Mouse (Mus musculus) gastrocnemius, postnatal 25 days (tissue): ENCODE measurements around the gene Pnrc1. TPM values are rescaled to one million over a fixed set of nuclear protein-coding genes. Genes with fewer than 3 reads are reported as not detected.
"Not testable (repeated sequence)": the region's sequence is repeated elsewhere in the genome, so short reads cannot be mapped to it uniquely, and the experiment has no call there.

ENCODE experiments used
- DNase-seq: peaks from one replicate; pipeline ENCODE4 v3.0.0; 2022
- long read RNA-seq, 2 experiments: library from polyadenylated mRNA; stranded (forward); transcript quantifications; one replicate each; pipeline ENCODE4 v2.0.0; 2021
- total RNA-seq, 2 experiments: library from RNA; stranded (reverse); gene quantifications; 1 replicate in 1 of 2; 2 replicates in 1 of 2; pipeline ENCODE4 v1.2.3; 2021

Pnrc1 gene
- total RNA-seq = 100 to 1,000 TPM; 132 to 145 TPM
- long read RNA-seq, experiment 1, transcript Pnrc1-201 (2 exons, 1,648 nt) = major isoform, 41 of 44 reads
- long read RNA-seq, experiment 1, partial matches to known transcripts = 0 of 44 reads
- long read RNA-seq, experiment 1, other reads (novel, unspliced or antisense) = 3 of 44 reads
- long read RNA-seq, experiment 2, transcript Pnrc1-201 (2 exons, 1,648 nt) = major isoform, 56 of 58 reads
- long read RNA-seq, experiment 2, partial matches to known transcripts = 2 of 58 reads
- long read RNA-seq, experiment 2, other reads (novel, unspliced or antisense) = 0 of 58 reads

DNA sequence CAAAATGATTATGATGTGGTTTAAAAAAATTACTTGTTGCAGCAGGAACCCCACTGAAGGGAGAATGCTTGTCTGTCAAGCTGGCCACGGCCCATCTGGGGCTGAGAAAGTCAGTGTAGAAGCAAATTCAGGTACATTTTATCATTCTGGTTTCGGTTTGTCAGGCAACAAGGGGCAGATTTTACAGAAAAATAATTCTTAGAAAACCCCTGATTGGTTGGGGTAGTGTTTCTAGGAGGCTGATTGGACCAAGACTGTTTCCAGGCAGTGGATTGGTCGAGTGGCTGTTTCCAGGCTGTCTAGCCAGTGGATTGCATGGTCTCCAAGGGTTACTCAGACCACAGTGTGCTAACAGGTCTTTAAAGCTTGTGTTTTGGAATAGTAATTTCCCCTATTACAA lies at the start of gene Pnrc1:
TSS of gene Pnrc1 (minus strand) at position 162 of the 400 bp plus-strand sequence.
- DNase-seq = peak; percentile 63

GRCm38 (mm10) chr4:33337999-33338398 lies 48.0 kb upstream of the Pnrc1 start:
- DNase-seq = no peak

DNA sequence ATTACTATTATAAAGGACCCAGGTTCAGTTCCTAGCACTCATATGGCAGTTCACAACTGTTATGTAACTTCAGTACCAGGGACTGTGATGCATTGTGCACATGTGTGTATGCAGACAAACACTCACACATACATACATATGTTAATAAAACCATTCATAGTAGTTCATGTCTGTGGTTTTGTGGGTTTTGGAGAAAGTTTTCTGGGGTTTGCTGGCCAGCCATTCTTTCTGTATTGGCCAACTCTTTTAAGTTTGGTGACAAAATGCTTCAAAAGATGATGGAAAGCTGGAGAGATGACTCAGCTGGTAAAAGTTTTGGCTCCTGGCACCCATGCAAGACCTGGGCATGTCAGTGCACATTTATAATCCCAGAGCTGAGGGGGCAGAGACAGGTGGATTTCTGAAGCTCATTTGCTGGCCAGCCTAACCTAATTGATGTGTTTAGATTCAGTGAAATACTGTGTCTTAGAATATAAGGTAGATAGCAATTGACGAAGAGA lies 43.0 kb upstream of the Pnrc1 start:
- no peak for DNase-seq

DNA sequence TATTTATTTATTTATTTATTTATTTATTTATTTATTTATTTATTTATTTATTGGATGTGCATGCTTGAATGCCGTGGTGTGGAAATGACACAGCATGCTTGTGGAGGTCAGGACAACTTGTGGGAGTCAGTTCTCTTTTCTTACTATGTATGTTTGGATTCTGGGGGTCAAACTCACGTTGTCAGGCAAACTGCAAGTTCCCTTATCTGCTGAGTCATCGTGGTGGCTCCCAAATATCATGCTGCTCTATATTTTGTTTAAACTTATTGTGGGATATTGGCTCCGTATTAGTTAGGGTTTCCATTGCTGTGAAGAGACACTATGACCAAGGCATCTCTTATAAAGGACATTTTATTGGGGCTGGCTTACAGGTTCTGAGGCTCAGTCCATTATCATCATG lies 41.2 kb upstream of the Pnrc1 start:
- DNase-seq = no peak

- DNase-seq = no peak
Observed at GRCm38 (mm10) chr4:33315840-33316239, 25.9 kb upstream of the Pnrc1 start.

- not testable (repeated sequence) for DNase-seq
Observed at GRCm38 (mm10) chr4:33314150-33314549, 24.2 kb upstream of the Pnrc1 start.

- DNase-seq = no peak
Observed at GRCm38 (mm10) chr4:33310840-33311437, 21.0 kb upstream of the Pnrc1 start.

DNA sequence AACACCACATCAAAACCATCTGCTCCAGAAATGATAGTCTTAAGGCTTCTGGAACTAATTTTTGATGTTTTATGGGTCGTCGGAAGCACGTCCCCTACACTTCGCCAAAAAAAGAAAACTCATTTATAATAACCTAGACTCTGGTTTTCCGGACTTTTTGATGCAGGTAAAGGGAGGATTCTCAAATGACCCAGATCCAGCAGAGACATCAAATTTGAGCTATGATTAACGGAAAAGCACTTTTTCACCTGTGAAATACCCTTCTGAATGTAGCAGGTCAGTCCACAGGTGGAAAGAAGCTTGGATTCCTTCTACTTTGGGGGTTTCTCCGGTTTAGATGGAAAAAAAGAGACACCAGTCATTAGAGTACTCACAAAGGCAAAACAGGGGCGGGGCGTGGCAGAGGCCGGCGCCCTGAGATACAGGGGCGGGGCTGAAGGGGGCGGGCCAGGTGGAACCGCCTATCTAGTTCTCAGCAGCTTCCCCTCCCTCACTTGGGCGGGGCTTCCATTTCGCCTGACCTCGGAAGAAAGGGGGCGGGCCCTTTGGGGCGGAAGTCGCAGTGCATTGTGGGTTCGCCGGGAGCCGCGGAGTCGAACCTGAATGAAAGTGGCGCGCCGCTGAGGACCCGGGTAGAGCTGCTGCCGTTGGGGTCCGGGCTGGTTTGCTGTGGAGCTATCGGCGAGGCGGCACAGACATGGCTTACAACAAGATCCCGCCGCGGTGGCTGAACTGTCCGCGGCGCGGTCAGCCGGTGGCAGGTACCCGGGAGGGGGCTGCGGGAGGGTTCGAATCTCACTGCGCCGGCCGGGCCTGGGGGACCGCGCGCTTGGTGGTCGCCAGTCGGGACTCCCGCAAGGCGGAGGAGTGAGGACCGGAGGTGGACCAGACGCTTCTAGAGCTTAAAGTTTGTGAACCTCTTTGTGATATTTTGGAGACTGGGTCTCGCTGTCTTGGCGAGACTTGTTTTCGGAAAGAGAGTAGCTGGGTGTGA lies 20.1 kb upstream of the Pnrc1 start, which contains the start of gene Rngtt:
TSS of gene Rngtt (plus strand) at position 548 of the 994 bp plus-strand sequence.
- DNase-seq = peak; percentile 96

GRCm38 (mm10) chr4:33307146-33307545 lies 17.2 kb upstream of the Pnrc1 start:
- no peak for DNase-seq

- no peak for DNase-seq
Observed at GRCm38 (mm10) chr4:33303057-33303456, 13.1 kb upstream of the Pnrc1 start.

GRCm38 (mm10) chr4:33300891-33301665 lies 11.1 kb upstream of the Pnrc1 start:
- not testable (repeated sequence) for DNase-seq

DNA sequence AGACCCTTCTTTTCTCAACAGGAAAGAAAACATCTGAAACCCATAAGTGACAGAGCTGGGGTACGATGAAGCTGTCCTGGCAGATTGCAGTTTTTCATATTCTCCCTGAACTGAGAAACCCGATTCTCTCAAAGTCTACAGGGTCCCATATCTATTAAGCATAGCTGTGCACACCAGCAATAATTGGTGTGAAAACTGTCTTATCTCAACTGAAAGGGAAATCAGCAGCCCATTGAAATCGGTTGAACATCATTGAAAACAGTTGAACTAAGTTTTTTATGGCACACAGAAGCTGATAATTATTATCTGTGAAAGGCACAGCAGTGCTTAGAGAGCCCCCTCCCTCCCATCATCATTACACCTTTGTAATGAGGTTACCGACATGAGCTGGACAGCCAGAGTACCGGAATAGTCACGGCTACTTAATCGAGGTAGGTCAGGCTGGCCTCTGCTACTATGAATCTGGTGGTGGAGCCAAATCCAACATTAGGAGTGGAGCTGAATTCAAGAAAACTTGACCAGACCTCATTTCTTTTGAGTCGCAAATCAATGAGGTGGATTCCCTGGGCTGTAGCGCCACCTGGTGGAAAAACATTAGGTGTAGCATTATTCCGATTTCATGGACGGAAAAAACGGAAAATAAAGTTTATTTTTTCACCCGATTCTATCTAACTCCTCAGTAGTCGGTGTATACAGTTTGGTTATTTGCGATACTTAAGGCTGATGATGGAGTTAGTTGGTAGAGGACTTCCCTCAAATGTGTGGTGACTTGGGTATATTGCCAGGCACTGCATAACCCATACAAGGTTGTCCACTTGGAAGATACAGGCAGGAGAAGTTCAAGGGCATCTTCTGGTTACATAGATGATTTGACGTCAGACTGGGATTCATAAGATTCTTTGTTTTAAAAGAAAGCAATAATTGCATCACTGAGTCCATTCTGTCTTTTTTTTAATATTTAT lies 2.7 kb upstream of the Pnrc1 start:
- DNase-seq = peak; percentile 24

DNA sequence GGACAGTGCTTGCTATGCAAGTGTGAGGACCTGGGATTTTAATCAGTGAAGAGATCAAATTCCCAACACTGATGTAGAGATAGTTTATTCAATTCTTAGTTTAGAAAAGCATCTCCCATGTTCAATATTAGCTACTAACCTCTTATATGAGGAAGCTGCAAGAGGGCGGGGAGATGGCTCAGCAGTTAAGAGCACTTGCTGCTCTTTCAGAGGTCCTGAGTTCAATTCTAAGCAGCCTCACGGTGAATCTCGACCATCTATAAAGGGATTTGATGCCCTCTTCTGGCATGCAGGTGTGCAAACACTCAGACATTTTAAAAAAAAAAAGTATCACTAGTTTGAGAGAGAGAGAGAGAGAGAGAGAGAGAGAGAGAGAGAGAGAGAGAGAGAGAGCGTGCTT lies 915 bp upstream of the Pnrc1 start:
- DNase-seq = no peak

- no peak for DNase-seq
Observed at GRCm38 (mm10) chr4:33289106-33289650, 785 bp downstream of the Pnrc1 start.

DNA sequence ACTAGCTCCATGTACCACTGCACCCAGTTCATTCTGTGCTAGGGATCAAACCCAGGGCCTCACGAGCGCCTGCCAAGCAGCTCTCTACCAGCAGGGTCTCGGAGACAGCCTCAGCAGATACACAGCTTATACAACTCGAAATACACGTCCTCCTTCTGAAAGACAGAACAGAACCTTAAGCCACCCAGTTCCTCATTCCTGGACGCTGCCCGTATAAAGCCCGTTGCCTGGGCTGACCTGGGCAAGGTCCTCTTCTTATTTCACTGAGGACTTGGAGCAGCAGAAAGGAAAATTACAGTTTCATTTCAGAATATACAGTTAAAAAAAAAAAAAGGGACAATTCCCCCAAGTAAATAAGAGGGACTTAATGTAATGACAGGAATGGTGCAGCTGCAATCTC lies 4.5 kb downstream of the Pnrc1 start:
- DNase-seq = no peak

DNA sequence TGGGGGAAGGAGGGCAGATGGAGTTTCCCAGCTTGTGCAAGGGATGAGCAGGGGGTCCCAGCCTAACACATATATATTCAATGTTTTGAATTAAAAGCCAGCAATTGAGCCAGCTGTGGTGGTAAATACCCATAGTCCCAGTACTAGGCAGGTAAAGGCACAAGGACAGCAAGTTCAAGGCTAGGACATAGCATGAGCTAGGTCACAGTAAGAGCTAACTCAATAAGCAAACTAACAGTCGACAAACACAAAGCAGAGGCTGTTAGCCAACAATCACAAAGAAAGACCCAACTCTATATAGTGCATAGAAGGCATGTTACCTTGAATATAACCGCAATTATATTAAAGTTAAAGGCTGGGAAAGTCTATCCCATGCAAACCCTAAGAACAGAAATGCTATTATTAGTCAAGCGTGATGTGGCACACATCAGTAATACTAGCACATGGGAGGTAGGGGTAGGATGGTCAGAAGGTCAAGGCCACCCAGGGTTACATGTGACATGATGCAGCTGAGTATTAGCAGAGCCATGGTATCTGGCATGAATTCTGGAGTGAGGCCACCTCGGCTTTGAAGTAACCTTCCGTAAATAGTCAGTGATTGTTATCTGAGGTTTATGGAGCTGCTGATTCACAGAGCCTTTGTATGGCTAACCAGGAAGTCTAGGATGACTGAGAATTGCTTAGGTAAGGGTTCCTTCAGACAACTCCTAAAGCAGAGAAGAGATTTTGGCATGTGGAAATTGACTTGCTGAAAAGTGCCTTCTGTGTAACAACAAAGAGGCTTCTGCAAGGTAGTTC lies 5.7 kb downstream of the Pnrc1 start:
- no peak for DNase-seq

DNA sequence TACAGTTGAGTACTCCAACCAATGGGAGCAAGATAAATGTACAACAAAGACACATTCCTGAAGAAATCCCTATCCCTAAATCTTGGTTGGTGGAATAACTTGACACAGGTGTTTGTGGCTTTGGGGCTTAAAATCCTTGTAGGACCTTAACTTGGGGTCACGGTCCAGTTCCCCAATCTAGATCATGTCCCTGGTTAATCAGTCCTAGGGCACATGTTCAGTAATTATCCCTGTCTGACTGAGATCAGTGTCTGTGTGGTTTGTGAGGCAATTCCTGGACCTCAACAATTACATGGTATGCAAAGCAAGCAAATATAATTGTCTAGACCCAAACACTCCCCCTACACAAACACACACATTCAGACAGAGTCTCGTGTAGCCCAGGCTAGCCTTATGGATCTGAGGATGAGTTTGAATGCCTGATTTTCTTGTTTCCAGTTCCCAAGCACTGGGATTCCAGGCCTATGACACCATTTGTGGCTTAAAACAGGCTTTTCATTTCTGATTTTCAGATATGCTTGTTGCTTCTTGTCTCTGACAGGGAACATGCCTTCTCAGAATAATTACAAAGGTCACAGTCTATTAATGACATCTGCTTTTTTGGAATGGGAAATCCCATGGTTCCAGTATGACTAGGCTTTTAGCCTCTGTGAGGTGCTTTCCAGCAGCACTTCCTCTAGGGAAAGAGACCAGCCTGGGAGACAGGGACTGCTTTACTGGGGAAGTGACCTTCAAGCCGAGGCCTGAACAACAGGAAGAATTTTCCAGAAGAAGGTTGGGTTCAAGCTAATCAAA lies 7.9 kb downstream of the Pnrc1 start:
- DNase-seq = no peak

DNA sequence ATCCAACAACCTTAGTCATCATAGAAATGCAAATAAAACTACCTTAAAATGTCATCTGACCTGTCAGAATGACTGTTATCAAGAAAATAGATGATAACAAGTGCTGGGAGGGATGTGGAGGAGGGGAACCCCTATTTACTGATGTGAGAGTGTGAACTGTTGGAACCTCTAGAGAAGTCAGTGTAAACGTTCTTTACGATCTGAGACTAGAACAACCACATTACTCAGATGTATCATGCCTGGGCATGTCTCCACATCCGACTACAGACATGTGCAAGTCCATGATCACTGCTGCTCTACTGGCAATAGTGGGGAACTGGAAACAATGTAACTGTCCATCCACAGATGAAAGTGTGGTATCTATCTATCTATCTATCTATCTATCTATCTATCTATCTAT lies 16.5 kb downstream of the Pnrc1 start:
- no peak for DNase-seq
